Comparison of ENCODE assay signal across 27 mouse cellular contexts in the genomic region with DNA sequence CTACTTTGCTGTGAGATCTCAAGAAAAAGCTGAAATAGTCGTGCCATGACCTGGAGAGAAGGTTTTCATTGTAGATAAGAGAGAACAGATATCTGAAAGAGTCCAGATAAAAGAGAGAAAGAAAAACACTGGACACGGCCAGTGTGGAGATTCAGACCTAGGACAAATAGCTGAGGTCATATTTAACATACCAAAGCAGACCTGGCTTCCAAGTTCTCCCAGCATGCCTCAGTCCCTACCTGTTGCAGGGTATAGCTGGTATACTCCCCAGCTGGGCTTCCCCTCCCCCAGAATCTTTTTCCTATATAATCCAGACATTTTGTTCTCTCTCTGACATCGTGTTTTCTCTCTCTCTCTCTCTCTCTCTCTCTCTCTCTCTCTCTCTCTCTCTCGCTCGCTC. TPM values are rescaled to one million over a fixed set of nuclear protein-coding genes. Genes with fewer than 3 reads are reported as not detected.
DNase-seq lines count a peak whose midpoint lies in the region; ATAC-seq lines count a peak whose summit lies in the region.
"Had no signal": no experiment of that assay in that cellular context is flagged by ENCODE, and none has a peak within 500 bp of the region (broad histone marks: within the 10 kb centered on the region; RNA-seq: fewer than 3 reads in every experiment).

No protein-coding gene starts in this region.

- peak; percentile 27 for DNase-seq in heart, adult 11 months
- DNase-seq in heart, postnatal 4 days = no peak
- no peak for DNase-seq in heart, adult 9 months (ENCODE audit: low spot score in 2 of 2)
- DNase-seq in lung, postnatal 4 days = no peak
- DNase-seq: adrenal gland, postnatal 10 days; cerebellum, adult 8-10 months; cerebellum, postnatal 25 days; gastrocnemius, postnatal 10 days; kidney, adult 9 months; kidney, postnatal 10 days; layer of hippocampus, adult 9-11 months; right cerebral cortex, postnatal 14 days; thymus, postnatal 14 days had no signal

- H3K9ac ChIP-seq in heart, embryonic 14.5 days (ENCODE audit: low read length) = no peak overlapping the region
- H3K9ac ChIP-seq in lung, embryonic 15.5 days = no peak overlapping the region
- H3K9ac ChIP-seq: embryonic facial prominence, embryonic 15.5 days; forebrain, embryonic 12.5 days; hindbrain, embryonic 14.5 days; midbrain, embryonic 15.5 days; neural tube, embryonic 15.5 days; stomach, embryonic 15.5 days had no signal

- WGBS in heart, embryonic 14.5 days = 10% methylated on average over 5 of the region's 5 CpGs
- WGBS in lung, embryonic 15.5 days = 9% methylated on average over 5 of the region's 5 CpGs

- no peak for ATAC-seq in heart, embryonic 14.5 days (ENCODE audit: insufficient number of reproducible peaks, insufficient read depth, low FRiP score, low read depth)
- peak; percentile 69 for ATAC-seq in lung, embryonic 15.5 days (ENCODE audit: borderline replicate concordance, extremely low read depth, low FRiP score, low TSS enrichment)
- ATAC-seq in megakaryocyte-erythroid progenitor cell, adult 5-6 weeks (replicated peaks; ENCODE audit: low FRiP score, low TSS enrichment, poor library complexity, severe bottlenecking) = 0 out of 2 replicates have a peak, but pooled peaks have one; percentile 13
- ATAC-seq: intestine, postnatal 0 days; midbrain, embryonic 15.5 days; Patski had no signal

- no peak overlapping the region for H3K27ac ChIP-seq in heart, embryonic 14.5 days (replicated peaks in 1 of 2; ENCODE audit: control insufficient read depth in 1 of 2, insufficient read depth in 1 of 2, low read depth in 2 of 2, low read length in 2 of 2)
- no peak overlapping the region for H3K27ac ChIP-seq in lung, embryonic 15.5 days
- H3K27ac ChIP-seq: embryonic facial prominence, embryonic 10.5 days; embryonic facial prominence, embryonic 15.5 days; forebrain, embryonic 12.5 days; hindbrain, embryonic 14.5 days; midbrain, embryonic 10.5 days; midbrain, embryonic 15.5 days; neural tube, embryonic 15.5 days; stomach, embryonic 15.5 days had no signal

- H3K27me3 ChIP-seq in heart, embryonic 14.5 days (ENCODE audit: control insufficient read depth, insufficient read depth, low read length) = no peaks in the 10 kb centered on the region
- no peaks in the 10 kb centered on the region for H3K27me3 ChIP-seq in lung, embryonic 15.5 days
- H3K27me3 ChIP-seq: embryonic facial prominence, embryonic 15.5 days; midbrain, embryonic 15.5 days; neural tube, embryonic 15.5 days; Patski; stomach, embryonic 15.5 days had no signal

- H3K4me2 ChIP-seq in heart, embryonic 14.5 days (ENCODE audit: low read length) = peak overlapping the region; percentile 17; the same call in 1 of the 2 replicates
- no peak overlapping the region for H3K4me2 ChIP-seq in lung, embryonic 15.5 days
- H3K4me2 ChIP-seq: embryonic facial prominence, embryonic 15.5 days; forebrain, embryonic 12.5 days; hindbrain, embryonic 14.5 days; midbrain, embryonic 15.5 days; neural tube, embryonic 15.5 days; stomach, embryonic 15.5 days had no signal

- no peaks in the 10 kb centered on the region for H3K9me3 ChIP-seq in heart, embryonic 14.5 days (ENCODE audit: control insufficient read depth, low read length)
- no peaks in the 10 kb centered on the region for H3K9me3 ChIP-seq in lung, embryonic 15.5 days
- H3K9me3 ChIP-seq: embryonic facial prominence, embryonic 10.5 days; embryonic facial prominence, embryonic 15.5 days; forebrain, embryonic 12.5 days; midbrain, embryonic 10.5 days; midbrain, embryonic 15.5 days; neural tube, embryonic 15.5 days; stomach, embryonic 15.5 days had no signal

- H3K36me3 ChIP-seq in heart, embryonic 14.5 days (ENCODE audit: control insufficient read depth, insufficient read depth, low read length) = no peaks in the 10 kb centered on the region
- no peaks in the 10 kb centered on the region for H3K36me3 ChIP-seq in lung, embryonic 15.5 days
- H3K36me3 ChIP-seq: embryonic facial prominence, embryonic 10.5 days; embryonic facial prominence, embryonic 15.5 days; forebrain, embryonic 12.5 days; midbrain, embryonic 10.5 days; midbrain, embryonic 15.5 days; neural tube, embryonic 15.5 days; stomach, embryonic 15.5 days had no signal

- H3K4me1 ChIP-seq in heart, embryonic 14.5 days (ENCODE audit: control insufficient read depth in 2 of 2, insufficient read depth in 2 of 2, low read length in 2 of 2) = peaks cover 9 to 20% of the 10 kb centered on the region in 2 experiments; a peak in 3 of 4 replicates
- H3K4me1 ChIP-seq in lung, embryonic 15.5 days = peaks cover 7% of the 10 kb centered on the region
- H3K4me1 ChIP-seq: midbrain, embryonic 15.5 days had no signal

- no peak overlapping the region for H3K4me3 ChIP-seq in heart, embryonic 14.5 days (ENCODE audit: control insufficient read depth in 1 of 2, insufficient read depth in 1 of 2, low read depth in 1 of 2, low read length in 2 of 2)
- H3K4me3 ChIP-seq in lung, embryonic 15.5 days = no peak overlapping the region
- H3K4me3 ChIP-seq: embryonic facial prominence, embryonic 10.5 days; embryonic facial prominence, embryonic 15.5 days; forebrain, embryonic 12.5 days; midbrain, embryonic 10.5 days; midbrain, embryonic 15.5 days; neural tube, embryonic 15.5 days; stomach, embryonic 15.5 days had no signal

RNA-seq across cellular contexts. Expression of gene Lrrfip2, which starts 29.4 kb away (rescaled TPM):
- 100 to 1,000 TPM; 132 to 133 TPM for total RNA-seq in heart, postnatal 4 days (2021)
- polyA plus RNA-seq in heart, embryonic 14.5 days (2014; fragmentation: Nextera tagmentation; extraction: Ambion mirVana) = 75.3 and 78.8 TPM in 2 replicates
- polyA plus RNA-seq in lung, embryonic 15.5 days (2015; fragmentation: Nextera tagmentation; extraction: Ambion mirVana) = 42.3 and 46.1 TPM in 2 replicates
- total RNA-seq in megakaryocyte-erythroid progenitor cell, adult 5-6 weeks (2014; fragmentation: Nextera tagmentation) = 15.9 and 31.8 TPM in 2 replicates
- total RNA-seq in megakaryocyte-erythroid progenitor cell, adult 5-6 weeks (2017) = 54.7 and 56.0 TPM in 2 replicates

RNA-seq across cellular contexts. Expression of gene Ccrl2, which starts 30.6 kb away (rescaled TPM):
- total RNA-seq in heart, postnatal 4 days (2021) = 1 to 10 TPM; 5.4 to 6.7 TPM
- polyA plus RNA-seq in heart, embryonic 14.5 days (2014; fragmentation: Nextera tagmentation; extraction: Ambion mirVana) = 3.2 and 3.6 TPM in 2 replicates
- polyA plus RNA-seq in lung, embryonic 15.5 days (2015; fragmentation: Nextera tagmentation; extraction: Ambion mirVana) = 3.7 and 4.6 TPM in 2 replicates
- total RNA-seq in megakaryocyte-erythroid progenitor cell, adult 5-6 weeks (2014; fragmentation: Nextera tagmentation) = 0.82 and 1.8 TPM in 2 replicates
- 1.8 and 3.1 TPM in 2 replicates for total RNA-seq in megakaryocyte-erythroid progenitor cell, adult 5-6 weeks (2017)
- polyA plus RNA-seq: C2C12 had no signal
